Mouse (Mus musculus): Measurements from ENCODE around the gene Rit1. TPM values are rescaled to one million over a fixed set of nuclear protein-coding genes. Genes with fewer than 3 reads are reported as not detected.
A peak's percentile ranks its signal among the peaks of the same experiment; 100 is the strongest.
"Not testable (repeated sequence)": the region's sequence is repeated elsewhere in the genome, so short reads cannot be mapped to it uniquely, and the experiment has no call there.

The Rit1 gene
- polyA plus RNA-seq, 1 experiment: 58.7 TPM

DNA sequence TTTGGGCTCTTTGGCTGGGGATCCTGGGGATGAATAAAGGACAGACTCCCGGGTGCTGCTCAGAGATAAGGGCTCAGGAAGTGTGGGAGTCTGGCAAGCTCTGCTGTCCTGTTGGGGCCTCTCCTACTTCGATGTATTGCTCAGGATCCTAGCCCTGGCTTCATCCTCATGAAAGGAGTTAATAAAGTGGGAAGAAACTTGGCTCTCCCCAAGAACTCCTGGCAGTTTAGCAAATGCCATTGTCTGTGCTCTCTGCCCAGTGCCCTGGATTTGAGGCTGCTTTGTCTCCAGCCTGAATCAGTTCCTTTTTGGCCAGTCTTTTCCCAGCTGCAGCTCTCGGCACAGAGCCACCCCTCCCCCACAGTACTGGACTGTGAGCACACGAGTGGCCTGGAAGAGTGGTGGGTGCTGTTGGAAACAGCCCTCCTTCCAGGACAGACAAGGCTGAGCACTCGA, 41.4 kb downstream of the Rit1 start:
- H3K27ac ChIP-seq (ENCODE audit: insufficient read depth, low read length): peak overlapping the region; percentile 16; the same call in 1 of the 2 replicates
- peaks cover 20% of the 10 kb centered on the region for H3K4me1 ChIP-seq (ENCODE audit: control insufficient read depth, insufficient read depth, low read length)
- no peak for TF ChIP-seq POLR2A (IDR thresholded peaks at IDR 0.05; ENCODE audit: extremely low read depth, insufficient read depth, low read length)
- TF ChIP-seq CTCF (IDR thresholded peaks at IDR 0.05; ENCODE audit: extremely low read depth, insufficient read depth, low read length): no peak
- H3K4me3 ChIP-seq (ENCODE audit: insufficient read depth, low read length): no peak overlapping the region

DNA sequence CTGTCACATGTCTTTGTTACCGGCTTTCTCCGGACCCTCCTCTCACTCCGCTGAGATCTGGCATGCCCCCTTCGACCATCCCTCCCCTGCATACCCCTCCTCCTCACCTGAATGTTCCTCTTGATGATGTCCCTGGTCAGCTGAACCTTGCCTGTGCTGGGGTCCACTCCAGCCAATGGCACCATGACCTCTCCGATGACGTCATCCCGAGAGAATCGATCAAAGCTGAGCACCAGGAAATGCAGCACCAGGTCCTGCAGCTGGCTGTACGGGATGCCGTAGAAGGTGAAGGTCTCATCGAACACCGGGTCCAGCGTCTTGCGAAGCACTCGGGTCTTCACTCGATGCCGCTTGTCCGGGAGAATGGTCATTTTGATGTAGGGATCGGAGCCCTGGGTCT, 45.0 kb downstream of the Rit1 start:
- Histone ChIP-seq H3K4me1 (ENCODE audit: control insufficient read depth, insufficient read depth, low read length) (peaks cover 19% of the 10 kb centered on the region), H3K4me3 (ENCODE audit: insufficient read depth, low read length) (no peak overlapping the region), H3K27ac (ENCODE audit: insufficient read depth, low read length) (no peak overlapping the region)
- TF ChIP-seq CTCF (IDR thresholded peaks at IDR 0.05; ENCODE audit: extremely low read depth, insufficient read depth, low read length) (no peak), POLR2A (IDR thresholded peaks at IDR 0.05; ENCODE audit: extremely low read depth, insufficient read depth, low read length) (no peak)

GRCm38 (mm10) chr3:88762401-88762831, 45.8 kb downstream of the Rit1 start:
- Histone ChIP-seq H3K4me3 (ENCODE audit: insufficient read depth, low read length) (no peak overlapping the region), H3K4me1 (ENCODE audit: control insufficient read depth, insufficient read depth, low read length) (peaks cover 17% of the 10 kb centered on the region), H3K27ac (ENCODE audit: insufficient read depth, low read length) (no peak overlapping the region)
- TF ChIP-seq CTCF (IDR thresholded peaks at IDR 0.05; ENCODE audit: extremely low read depth, insufficient read depth, low read length) (no peak), POLR2A (IDR thresholded peaks at IDR 0.05; ENCODE audit: extremely low read depth, insufficient read depth, low read length) (no peak)

DNA sequence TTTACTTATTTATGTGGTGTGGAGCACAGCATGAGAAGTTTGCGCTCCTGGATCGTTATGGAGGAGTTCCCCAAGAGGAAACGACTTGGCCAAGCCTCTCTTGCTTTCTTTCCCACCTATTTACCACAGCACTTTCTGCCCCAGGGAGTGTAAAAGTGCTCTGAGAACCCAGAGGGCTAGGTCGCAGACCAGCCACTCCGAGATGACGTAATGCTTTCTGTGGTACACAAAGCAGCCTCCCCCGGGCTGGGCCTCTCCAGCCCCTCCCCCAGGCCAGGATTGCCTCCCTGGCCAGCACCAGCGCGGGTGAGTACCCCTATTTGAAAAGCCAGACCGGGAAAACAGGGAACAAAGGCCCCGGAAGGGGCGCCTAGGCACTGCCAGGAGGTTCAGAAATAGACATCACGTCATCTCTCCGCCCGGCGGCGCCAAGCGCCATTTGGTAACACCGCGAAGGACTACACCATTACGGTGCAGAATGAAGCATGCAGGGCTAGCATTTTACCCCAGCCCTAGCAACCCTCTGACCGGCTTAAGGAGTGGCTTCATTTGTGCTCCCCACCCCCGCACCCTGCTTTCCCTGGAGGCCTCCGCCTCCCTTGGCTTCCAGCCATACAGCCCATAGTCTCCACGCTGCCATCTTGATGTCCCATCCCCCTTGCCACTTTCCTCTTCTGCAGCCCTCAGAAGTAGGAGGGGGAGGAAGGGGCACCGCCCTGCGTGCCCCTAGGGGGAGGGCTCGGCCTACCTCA, 54.7 kb downstream of the Rit1 start:
- H3K27ac ChIP-seq (ENCODE audit: insufficient read depth, low read length): peak overlapping the region; percentile 89
- H3K4me1 ChIP-seq (ENCODE audit: control insufficient read depth, insufficient read depth, low read length): not testable (repeated sequence)
- H3K4me3 ChIP-seq (ENCODE audit: insufficient read depth, low read length): peak overlapping the region; percentile 85

GRCm38 (mm10) chr3:88771941-88772280, 55.3 kb downstream of the Rit1 start:
- Histone ChIP-seq H3K4me3 (ENCODE audit: insufficient read depth, low read length) (peak overlapping the region; percentile 85), H3K27ac (ENCODE audit: insufficient read depth, low read length) (peak overlapping the region; percentile 89)
- H3K4me1 ChIP-seq (ENCODE audit: control insufficient read depth, insufficient read depth, low read length): not testable (repeated sequence)

- not testable (repeated sequence) for H3K27ac ChIP-seq (ENCODE audit: insufficient read depth, low read length); H3K4me1 ChIP-seq (ENCODE audit: control insufficient read depth, insufficient read depth, low read length)
- peak overlapping the region; percentile 85 for H3K4me3 ChIP-seq (ENCODE audit: insufficient read depth, low read length)
- TF ChIP-seq POLR2A (IDR thresholded peaks at IDR 0.05; ENCODE audit: extremely low read depth, insufficient read depth, low read length): peak; percentile 87; the same call in 1 of the 2 replicates
Observed at GRCm38 (mm10) chr3:88772399-88772798, 55.8 kb downstream of the Rit1 start.

GRCm38 (mm10) chr3:88773163-88773562, 56.5 kb downstream of the Rit1 start:
- not testable (repeated sequence) for H3K4me1 ChIP-seq (ENCODE audit: control insufficient read depth, insufficient read depth, low read length); H3K27ac ChIP-seq (ENCODE audit: insufficient read depth, low read length); H3K4me3 ChIP-seq (ENCODE audit: insufficient read depth, low read length)

DNA sequence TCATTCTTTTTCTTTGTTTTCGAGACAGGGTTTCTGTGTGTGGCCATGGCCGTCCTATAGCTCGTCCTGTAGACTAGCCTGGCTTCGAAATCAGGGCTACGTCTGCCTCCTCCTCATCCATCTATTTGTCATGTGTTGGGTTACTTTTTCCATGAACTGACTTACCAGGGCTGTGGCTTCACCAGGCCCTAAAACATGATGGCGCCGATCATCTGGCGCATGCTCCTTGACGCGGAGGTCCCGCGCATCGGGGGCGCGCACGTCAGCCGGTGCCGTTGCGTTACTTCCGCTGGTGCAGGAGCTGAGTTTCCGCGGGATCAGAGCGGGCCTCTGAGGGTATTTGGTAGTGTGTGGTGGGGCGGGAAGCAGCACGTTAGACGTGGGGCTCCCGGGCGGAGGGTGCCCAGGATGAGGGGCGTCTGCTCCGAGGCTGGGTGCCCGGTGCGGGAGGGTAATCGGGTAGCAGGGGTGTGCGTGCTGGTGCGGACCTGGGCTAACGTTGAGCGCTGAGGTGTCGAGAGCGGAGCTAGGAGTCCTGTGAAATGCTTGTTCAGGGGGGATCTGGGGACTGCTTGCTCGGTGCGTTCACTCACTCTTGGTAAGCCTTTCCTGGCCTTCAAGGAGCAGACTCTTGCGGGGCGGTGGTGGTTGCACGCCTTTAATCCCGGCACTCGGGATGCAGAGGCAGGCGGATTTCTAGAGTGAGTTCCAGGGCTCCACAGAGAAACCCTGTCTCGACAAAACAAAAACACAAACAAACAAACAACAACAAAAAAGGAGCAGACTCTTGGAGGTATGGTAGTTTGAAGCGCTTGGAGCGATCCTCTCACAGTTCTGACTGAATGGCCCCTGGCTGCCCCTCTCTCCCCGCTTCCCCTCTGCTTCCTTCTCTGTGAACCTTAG, 58.6 kb downstream of the Rit1 start, which contains the start of gene Syt11:
Gene Syt11 (minus strand): TSS at position 226 of the 903 bp plus-strand sequence.
- peak within 1 kb of the TSS; percentile 96 for H3K27ac ChIP-seq (ENCODE audit: insufficient read depth, low read length)
- H3K4me3 ChIP-seq (ENCODE audit: insufficient read depth, low read length): peak within 1 kb of the TSS; percentile 75
- H3K4me1 ChIP-seq (ENCODE audit: control insufficient read depth, insufficient read depth, low read length): not testable (repeated sequence)

Other genes starting within 250 kb of the Rit1 start
- 64.7 and 70.6 TPM in 2 replicates for gene Lmna, start 206.9 kb upstream of the Rit1 start, polyA plus RNA-seq (2012; rRNA removed)
- 1.5 TPM in 2 replicates for gene Mex3a, start 184.4 kb upstream of the Rit1 start, polyA plus RNA-seq (2012; rRNA removed)
- 0.13 and 0.36 TPM in 2 replicates for gene Rab25, start 168.5 kb upstream of the Rit1 start, polyA plus RNA-seq (2012; rRNA removed)
- 126 and 133 TPM in 2 replicates for gene Lamtor2, start 163.8 kb upstream of the Rit1 start, polyA plus RNA-seq (2012; rRNA removed)
- gene Ubqln4, start 163.1 kb upstream of the Rit1 start, polyA plus RNA-seq (2012; rRNA removed): 103 and 110 TPM in 2 replicates
- 120 and 126 TPM in 2 replicates for gene Ssr2, start 141.0 kb upstream of the Rit1 start, polyA plus RNA-seq (2012; rRNA removed)
- 220 and 224 TPM in 2 replicates for gene Arhgef2, start 110.9 kb upstream of the Rit1 start, polyA plus RNA-seq (2012; rRNA removed)
- gene Rxfp4, start 63.7 kb upstream of the Rit1 start, polyA plus RNA-seq (2012; rRNA removed): not detected in 2 replicates
- gene Khdc4, start 31.0 kb upstream of the Rit1 start, polyA plus RNA-seq (2012; rRNA removed): 70.5 and 75.6 TPM in 2 replicates
- gene Syt11, start 58.3 kb downstream of the Rit1 start, polyA plus RNA-seq (2012; rRNA removed): 467 and 476 TPM in 2 replicates
- 30.1 and 33.9 TPM in 2 replicates for gene Gon4l, start 118.4 kb downstream of the Rit1 start, polyA plus RNA-seq (2012; rRNA removed)
- gene Msto1, start 197.2 kb downstream of the Rit1 start, polyA plus RNA-seq (2012; rRNA removed): 30.9 and 35.4 TPM in 2 replicates
- gene Ash1l, start 233.8 kb downstream of the Rit1 start, polyA plus RNA-seq (2012; rRNA removed): 32.6 and 32.8 TPM in 2 replicates
- gene Dap3, start 234.3 kb downstream of the Rit1 start, polyA plus RNA-seq (2012; rRNA removed): 135 and 136 TPM in 2 replicates